Mouse (Mus musculus): ENCODE measurements around the gene Gm3776.
"Not testable (repeated sequence)": the region's sequence is repeated elsewhere in the genome, so short reads cannot be mapped to it uniquely, and the experiment has no call there.

The Gm3776 gene

DNA sequence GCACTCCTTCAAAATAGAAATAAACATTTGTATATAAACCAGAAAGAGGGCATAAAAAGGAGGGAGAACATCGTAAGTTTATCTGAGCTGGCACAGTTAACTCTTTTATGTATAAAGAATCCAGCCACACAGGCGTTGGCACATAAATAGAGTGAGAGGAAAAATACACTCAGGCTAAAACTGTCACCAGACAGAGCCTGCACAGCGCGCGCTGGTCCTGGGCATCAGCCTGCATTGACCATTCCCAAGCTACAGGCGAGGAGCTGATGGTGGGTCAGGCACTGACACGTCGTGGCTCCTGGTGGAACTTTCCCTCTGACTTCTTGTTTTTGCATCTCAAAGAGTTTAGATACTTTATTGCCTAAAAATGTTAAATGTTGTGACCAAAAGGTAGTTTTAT, 35.5 kb downstream of the Gm3776 start:
- in situ Hi-C loops (cut with MboI, MseI): not testable (repeated sequence)

DNA sequence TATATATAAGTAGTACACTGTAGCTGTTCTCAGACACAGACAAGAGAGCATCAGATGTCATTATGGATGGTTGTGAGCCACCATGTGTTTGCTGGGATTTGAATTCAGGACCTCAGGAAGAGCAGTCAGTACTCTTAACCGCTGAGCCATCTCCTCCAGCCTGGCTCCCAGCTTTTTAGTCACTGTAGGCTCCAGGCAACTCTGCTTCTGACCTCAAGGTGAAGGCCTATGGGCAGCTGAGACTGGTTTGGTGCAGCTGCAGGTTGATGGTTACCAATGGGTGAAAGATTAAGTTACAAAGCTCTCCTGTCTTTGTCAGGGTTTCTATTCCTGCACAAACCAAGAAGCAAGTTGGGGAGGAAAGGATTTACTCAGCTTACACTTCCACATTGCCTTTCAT, 36.8 kb downstream of the Gm3776 start:
- in situ Hi-C loops (cut with MboI, MseI): not testable (repeated sequence)

DNA sequence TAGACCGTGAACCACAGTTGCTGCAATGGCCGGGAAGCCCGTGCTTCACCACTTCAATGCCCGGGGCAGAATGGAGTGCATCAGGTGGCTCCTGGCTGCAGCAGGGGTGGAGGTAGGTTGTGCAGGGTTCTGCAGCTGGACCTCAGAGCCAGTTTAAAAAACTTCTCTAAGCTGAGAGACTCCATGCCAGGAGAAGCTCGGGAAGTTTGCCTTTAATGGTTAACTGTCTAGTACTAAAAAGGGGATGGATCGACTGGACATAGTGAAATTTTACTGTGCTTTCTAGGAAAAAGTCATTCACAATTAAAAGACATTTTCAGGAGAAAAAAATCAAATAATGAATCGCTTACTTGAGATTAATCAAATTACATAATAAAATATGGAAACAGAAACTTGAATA, 37.9 kb downstream of the Gm3776 start:
- in situ Hi-C loops (cut with MboI, MseI): not testable (repeated sequence)

DNA sequence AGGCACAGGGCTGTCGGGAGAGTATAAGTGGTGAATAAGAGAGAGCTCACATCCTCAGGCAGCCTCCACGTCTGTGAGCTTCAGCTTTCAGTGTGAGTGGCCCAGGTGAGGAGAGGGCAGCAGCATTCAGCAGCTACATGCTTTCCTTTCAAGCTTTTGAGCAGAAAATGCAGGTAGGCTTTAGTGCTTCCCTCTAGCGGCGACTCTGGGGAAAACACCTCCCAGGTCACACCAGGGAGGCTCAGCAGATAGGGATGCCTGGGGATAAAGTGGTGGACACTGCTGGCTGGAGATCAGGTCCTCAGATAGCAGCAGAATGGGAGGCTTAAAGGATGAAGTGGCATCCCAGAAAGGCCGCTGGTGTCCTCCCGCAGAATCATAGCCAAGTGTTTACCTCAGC, 39.2 kb downstream of the Gm3776 start:
- in situ Hi-C loops (cut with MboI, MseI): not testable (repeated sequence)

DNA sequence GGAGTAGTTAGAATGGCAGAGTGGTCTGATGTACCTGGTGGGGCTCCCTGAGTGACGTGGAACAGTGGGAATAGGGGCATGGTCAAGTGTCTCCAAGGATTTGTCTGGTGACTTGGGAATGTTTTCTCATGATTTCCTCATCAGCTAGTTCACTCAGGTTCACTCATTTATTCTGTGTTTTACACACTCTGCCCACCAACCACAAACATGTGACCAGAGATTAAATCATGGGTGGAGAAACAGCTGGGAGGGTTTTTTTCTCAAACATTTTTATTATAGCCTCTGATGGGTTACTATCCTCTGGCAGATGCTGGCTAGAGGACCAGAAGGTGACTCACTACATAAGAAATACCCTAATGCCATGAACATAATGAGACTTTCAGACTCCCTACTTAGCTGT, 41.3 kb downstream of the Gm3776 start:
- in situ Hi-C loops (cut with MboI, MseI): no loop called here

DNA sequence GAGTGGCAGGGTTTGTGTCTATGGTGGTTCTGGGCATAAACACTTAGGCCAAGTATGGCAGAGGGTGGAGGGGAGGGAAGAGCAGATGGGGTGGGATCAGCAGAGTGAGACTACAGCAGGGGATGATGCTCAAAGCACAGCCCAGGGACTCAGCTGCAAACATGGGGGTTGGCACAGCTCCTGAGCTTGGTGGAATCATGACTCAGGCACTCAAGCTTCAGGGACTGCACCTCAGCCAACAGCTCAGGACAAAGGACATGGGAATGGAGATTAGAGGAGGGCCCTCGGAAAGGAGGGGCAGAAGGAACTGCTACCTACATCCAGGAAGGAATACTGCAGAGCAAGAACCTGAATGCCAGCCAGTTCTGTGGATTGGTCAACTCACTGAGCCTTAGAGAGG, 42.2 kb downstream of the Gm3776 start:
- in situ Hi-C loops (cut with MboI, MseI): not testable (repeated sequence)

DNA sequence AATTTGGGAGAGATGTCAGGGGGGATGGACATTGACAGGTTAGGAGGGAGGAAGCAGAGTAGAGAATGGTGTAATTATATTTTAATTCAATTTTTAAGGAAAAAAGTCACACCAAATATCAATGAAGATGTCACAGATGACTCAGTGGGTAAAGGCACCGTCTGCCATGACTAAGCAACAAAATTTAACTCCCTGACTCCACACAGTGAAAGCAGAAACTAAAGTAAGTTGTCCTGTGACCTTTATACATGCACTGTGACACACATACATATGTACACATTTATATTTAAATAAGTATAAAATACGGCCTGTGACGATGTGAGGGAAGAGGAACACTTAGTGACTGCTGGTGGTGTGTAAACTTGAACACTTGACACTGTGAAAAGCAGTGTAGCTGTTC, 51.2 kb downstream of the Gm3776 start:
- in situ Hi-C loops (cut with MboI, MseI): not testable (repeated sequence)

DNA sequence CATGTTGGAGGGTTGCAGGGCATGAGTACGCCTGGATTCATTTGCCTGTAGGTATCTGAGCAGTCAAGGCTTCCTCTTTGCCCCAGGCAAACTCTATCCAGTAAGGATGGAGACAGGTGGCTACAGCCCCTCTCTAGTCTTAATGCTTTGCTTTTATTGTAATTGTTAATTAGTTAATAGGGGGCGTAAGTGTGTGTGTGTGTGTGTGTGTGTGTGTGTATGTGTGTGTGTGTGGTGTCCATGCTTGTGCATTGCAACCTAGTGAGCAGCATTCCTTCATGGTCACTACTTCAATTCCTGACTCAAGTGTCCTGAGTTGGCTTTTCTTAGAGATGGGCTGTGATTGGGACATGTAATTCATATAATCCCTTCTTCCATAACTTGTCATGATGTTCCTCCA, 57.8 kb downstream of the Gm3776 start, which contains the start of gene Omt2a:
Omt2a (minus strand) TSS at position 101 of the 400 bp plus-strand sequence.
- in situ Hi-C loops (cut with MboI, MseI): no loop called here

All from regulatory T cell (primary cell).